Mouse (Mus musculus) urinary bladder, adult 18-20 months (tissue): ENCODE measurements around the gene Brox.

Experiments
- DNase-seq, 2 experiments: peaks; one replicate each; pipeline ENCODE4 v3.0.0; 2022; ENCODE audit warnings: low spot score in 2 of 2, mixed read lengths in 2 of 2

The Brox gene

DNA sequence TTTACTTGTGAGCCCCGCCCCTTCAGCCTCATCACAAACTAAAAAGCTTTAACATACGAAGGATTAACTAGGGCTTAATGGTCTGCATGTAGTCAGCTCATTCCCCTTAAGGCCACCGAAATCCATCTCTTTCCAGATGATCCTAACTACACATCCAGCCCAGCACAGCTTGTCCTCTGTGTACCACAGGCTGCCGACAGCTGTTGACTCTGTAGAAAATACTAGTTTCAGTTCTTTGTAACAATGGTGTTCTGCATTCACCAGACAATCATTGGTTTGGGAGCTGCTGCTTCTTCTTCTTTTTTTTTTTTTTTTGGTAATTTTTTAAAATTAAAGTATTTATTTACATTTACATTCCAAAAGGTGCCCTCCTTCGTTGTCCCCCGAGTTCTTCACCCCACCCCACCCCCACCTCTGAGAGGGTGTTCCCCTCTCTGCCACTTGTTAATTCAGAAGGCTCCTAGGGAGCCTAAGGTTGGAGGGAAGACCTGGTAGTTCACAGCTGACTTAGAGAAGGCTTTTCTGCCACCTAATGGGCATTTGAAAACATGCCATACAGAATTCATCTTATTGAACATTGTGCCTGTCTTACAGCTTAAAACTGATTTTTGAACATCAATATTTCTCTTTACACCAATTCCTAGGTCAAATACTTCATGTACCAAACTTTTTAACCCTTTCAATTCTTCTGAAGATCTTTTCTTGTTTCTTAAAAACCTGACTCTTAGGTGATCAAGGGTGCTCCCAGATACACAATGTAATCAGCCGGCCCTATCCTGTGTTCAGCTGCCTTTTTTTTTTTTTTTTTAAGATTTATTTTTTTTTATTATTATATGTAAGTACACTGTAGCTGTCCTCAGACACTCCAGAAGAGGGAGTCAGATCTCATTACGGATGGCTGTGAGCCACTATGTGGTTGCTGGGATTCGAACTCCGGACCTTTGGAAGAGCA lies 23.9 kb downstream of the Brox start:
- DNase-seq = no peak

DNA sequence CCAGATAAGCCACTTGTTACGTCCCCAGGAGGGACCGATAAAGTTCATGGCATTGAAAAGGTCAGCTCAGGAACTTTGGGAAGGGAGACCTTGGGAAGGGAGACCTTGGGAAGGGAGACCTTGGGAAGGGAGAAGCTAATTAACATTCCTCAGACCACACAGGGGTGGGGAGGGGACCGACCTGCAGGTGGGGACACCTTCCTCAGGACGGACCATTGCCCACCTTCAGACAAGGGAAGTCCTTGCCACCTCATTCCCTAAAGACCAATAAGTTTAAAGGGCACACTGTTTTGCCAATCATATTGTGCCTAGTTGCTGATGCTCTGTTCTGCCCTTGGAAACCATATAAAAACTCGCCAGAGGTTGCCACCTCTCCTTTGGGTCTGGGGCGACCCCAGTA lies 29.4 kb downstream of the Brox start:
- DNase-seq = no peak

DNA sequence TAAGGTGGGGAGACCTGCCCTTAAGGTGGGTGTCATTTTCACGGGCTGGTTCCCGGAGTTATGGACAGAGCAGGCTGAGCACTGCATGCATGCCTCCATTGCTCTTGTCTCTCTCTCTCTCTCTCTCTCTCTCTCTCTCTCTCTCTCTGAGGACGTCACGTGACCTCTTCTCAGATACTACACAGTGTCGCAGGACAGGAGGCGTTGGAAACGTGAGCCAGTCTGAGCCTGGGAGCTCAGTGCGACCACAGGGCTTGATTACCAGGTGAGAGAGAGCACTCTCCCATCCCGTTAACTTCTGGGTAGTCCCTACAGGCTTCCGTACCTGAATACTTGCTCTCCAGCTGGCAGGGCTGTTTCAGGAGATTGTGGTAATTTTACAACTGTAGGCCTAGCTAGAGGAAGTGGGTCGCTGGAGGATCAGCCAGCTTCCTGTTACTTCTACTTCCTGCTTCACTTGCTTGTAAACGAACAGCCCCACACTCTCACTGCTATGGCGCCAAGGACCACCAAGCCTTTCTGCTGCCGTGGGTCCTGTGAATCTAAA lies 31.1 kb downstream of the Brox start:
- no peak for DNase-seq

DNA sequence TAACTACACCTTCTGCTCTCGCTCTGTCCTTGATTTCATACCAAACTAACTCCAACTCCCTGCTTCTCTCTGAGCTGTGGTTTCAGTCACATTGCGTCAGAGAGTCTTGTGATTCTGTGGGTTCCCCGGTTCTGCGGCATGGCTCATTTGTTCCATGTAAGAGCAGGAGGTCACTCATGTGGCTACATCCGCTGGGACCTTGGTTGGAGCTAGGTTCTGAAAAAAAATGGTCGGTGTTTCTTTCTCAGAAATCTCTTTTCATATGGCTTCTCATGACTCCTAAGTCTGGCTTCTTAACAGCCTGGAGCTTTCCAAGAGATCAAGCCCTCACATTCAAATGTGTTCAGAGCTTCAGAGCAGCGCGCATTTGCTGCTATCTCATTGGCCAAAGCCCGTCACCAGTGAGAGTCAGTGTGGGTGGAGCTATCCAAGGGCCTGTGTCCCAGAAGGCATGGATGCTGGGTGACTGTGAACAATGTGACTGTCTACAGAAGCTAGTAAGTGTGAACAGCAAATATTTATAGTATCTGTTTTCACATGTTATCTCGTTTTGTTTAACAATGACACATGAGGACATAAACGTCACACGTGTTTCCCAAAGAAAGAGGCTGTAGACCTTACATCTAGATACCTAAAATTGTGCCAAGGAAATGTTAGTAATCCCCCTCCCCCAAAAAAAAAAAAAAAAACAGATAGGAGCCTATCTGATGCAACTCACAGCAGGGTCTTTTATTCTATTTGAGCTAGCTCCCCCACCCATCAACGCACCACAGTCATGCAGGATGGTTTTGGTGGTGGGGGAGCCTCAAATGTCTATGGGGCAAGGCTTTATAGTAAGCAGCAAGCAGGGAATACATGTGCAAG lies 32.7 kb downstream of the Brox start:
- DNase-seq = no peak

DNA sequence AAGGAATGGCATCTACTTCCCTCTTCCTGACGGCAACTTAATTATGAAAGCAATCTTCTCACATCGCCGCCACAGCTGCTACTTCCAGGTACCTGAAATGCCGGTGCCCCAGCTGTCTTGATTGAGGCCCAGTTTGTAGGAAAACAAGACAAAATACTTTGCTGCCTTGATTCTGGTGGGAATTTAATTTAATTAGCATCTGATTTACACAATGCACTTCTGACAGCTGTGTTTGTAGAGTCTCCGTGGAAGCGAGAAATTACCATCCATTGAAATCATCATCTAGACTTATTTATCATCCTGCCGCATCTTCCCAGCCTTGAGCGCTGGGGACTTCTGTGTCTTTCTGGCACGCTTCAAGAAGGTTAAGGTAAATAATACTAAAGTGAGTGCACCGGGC lies 44.5 kb downstream of the Brox start:
- no peak for DNase-seq

DNA sequence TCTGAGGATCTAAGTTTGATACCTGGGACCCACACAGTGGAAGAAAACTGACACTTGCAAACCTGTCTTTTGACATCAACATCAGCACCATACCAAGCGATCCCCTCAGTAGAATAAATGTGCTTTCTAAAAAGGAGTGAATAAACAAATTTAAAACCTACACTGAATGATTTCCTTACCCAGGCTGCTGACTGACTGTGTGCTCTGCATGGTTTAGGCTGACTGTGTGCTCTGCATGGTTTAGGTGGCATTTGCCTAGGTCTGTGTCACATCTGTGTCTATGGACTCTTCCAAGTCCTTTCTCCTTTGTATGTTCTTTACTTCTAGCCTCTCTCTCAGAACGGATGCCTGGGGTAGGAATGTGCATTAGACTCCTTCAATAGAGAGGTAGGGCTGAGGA lies 45.3 kb downstream of the Brox start:
- DNase-seq = no peak

DNA sequence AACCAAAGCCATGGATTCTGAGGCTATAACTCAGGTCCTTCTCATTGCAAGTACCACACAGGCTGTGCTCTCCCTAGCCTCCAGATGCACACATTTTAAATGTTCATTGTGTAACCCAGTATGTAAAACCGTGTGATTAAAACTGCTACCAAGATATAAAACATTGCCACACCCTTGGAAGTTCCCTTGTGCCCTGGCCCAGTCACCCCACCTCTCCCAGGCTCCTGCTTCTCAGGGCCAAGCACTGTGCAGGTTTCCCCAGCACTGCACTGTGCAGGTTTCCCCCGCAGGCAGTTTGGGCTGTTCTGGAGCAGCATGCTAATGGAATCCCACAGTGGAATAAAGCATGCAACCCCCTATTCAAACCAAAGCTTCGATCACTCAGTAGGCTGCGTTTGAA lies 46.5 kb downstream of the Brox start:
- DNase-seq = no peak

DNA sequence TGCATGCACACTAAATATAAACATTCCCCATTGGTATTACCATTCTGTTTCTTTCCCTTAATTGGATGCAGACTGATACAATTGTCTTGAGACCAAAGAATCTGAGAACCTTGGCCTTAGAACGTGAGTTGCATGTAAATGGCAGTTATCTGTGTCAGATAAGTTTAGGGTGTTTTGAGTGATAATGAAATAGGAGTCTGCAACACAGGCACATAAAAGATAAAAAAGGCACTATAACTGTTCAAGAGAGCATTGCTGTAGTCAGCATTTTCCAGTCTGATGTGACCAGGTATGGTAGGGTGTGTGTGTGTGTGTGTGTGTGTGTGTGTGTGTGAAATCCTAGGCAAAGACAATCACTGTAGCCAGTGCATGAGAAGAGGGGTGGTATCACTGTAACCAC lies 48.9 kb downstream of the Brox start:
- DNase-seq = no peak

DNA sequence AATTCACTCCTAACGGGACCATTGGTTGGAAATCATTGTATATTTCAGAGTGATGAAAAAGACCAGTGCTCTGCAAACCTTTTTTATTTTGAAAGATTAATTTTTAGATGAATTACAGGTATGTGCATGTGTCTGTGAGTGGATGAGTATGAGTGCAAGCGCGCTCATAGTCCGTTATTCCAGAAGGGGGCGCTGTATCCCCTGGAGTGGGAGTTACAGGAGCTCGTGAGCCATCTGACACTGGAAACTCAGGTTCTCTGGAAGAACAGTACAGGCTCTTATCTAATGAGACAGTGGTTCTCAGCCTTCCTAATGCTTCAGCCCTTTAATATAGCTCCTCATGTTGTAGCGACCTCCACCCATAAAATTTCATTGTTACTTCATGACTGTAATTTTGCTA lies 53.8 kb downstream of the Brox start:
- no peak for DNase-seq

DNA sequence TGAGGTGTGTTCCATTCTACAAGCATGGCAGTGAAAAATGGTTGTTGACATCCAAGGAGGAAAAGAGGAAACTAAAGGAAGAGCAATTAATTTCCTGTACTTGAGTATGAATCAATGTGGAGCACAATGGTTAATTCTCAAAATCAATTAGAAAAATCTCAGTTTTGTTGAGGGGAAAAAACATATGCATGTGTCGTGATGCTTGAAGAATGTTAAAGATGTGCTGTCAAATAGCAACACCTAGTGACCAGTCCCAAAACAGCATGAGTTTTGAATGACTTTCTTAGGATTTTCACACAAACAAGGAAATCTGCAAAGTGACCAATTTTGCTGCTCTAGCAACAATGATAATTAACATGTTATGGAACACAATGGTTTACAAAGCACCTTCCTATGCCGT lies 59.2 kb downstream of the Brox start:
- no peak for DNase-seq

DNA sequence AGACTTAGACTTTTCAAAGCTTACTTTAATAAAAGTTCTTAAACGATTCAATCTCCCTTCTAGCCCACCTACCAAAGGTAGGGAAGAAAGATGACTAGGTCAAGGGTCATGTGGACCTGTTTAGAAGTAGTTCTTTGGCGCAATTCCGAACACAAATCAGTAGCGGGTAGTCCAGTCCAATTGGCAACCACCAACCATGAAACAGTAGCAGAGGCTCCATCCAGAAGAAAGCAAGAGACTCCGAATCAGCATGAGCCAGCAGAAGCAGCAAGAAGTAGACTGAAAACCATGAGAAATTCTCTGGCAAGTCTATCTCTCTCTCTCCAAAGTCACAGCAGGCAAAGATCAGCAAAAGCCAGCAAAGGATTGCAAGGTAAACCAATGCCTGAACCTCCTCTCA lies 60.6 kb downstream of the Brox start:
- DNase-seq = no peak

DNA sequence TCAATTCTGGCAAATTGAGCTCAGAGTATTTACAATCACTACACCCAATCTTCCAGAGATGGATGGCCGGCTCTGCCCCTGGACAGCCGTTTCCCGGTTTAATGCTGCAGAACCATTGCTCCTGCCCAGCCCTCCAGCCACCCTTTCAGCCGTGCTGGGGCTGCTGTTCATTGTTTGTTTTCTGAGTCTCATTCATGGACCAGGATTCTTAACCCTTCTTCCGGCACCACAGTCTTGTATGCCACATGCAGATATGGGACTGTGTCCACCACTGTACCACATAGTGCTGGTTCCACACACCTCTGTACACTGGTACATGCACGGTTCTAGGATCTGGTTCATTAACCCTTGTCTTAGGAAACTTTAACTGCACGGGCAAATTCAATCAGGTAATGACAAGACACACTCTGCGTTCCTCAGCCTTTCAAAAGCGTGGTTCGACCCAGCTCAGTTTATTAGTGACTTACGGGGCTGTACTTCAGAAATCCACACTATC lies 63.3 kb downstream of the Brox start:
- no peak for DNase-seq

DNA sequence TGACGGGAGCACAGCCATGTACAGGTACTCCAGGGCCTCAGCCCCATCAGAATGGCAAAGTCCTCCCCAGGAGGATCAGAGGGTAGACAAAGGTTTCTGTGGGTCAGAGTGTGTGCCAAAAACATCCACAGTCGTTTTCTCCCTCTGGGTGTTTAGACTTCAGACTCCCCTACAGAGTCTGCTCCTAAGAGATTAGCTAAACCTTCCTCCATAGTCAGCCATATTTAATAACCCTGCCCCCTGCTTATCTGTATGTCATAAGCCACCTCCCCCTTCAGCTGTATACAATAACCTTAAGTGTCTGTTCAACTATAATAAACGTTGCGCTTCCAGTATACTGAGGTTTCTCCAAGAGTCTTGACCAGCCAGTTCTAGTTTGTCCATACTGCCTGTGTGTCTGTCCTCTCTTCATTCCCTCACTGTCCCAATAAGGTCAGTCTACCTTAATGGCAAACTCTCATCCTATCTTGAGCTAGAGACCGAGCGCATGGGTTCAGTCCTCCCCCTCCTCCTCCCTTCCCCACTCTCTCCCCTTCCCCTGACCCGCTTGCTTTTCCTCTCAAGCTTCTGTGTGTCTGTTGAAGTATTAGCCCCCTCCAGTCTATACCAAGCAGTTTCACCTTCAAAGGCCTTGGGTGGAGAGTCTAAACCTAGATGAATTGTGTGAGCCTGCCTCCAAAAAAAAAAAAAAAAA lies 63.9 kb downstream of the Brox start:
- DNase-seq = no peak

DNA sequence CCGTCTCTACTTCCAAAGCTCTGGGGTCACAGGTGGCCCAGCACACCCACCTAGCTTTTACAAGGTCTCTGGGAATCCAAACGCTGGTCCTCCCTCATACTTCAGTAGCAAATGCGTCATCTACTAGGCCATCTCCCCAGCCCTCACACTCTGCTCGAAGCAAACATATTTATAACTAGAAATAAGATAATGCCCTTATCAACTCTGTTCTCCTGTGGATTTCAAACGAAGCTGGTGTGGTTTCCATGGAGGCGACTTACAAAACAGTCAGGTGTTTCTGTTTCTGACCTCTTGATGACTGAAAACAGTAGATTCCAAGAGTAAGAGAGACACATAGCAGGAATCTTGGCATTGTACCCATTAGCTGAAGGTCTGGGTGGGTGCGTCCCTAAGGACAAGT lies 69.6 kb downstream of the Brox start:
- DNase-seq = no peak
